Mouse (Mus musculus) kidney, postnatal 4 days (tissue): ENCODE measurements around the gene Cep68.

Source experiments
- DNase-seq, 2 experiments: peaks; one replicate each; pipeline ENCODE4 v3.0.0; 2021; ENCODE audit warnings: mixed read lengths in 2 of 2

Cep68 gene

DNA sequence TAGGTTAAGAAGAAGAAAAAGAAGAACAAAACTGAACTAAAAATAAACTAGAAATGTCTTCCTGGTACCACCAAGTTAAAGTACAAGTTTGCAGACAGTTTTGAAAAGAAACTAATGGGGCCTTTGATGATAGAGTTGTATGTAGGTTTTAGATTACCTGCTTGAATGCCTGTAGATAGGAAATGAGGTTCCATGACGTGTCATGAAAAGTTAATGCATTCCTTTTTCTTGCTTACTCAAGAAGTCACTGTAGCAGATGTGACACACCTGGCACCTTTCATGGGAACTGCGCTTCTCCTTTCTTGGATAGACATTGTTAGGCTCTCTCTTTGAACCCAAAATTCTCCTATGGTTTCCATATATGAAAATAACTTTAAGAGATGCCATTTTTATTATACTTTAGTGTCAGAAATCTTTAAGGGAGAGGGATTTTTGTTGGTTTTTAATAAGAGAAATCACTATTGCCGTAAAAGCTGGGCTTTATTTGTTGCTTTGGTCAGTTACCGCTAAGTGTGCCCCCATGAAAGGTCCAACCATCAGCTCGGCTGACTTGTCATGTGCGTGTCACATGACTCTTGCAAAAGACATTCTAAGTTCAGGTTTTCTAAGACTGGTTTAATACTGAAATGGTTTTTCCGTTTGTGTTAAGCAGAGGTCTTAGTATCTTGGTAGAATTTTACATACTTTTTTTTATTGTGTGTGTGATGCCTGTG, 46.8 kb downstream of the Cep68 start:
- DNase-seq, result peak in 1 of 2 experiments; percentile 21

DNA sequence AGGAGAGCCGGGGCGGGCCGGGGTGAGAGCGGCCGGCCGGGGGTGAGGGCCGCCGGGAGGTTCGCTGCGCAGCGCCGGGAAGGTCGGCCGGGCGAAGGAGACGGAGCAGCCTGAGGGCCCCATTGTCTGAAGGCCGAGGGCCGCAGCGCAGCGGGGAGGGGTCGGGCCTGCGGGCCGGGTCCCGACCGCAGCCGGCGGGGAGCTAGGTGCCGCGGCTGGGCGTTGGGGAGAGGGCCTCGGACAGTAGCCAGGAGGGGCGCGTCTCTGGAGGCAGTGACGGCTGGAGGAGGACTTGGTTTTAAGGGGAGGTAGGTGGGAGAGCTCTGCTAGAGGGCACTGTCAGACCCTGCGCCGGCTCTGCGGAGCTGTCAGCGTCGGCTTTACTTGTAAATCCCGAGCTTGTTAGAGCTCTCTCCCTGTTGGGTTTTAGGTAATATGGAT, 47.5 kb downstream of the Cep68 start:
- peak; percentile 71 to 81 for DNase-seq

DNA sequence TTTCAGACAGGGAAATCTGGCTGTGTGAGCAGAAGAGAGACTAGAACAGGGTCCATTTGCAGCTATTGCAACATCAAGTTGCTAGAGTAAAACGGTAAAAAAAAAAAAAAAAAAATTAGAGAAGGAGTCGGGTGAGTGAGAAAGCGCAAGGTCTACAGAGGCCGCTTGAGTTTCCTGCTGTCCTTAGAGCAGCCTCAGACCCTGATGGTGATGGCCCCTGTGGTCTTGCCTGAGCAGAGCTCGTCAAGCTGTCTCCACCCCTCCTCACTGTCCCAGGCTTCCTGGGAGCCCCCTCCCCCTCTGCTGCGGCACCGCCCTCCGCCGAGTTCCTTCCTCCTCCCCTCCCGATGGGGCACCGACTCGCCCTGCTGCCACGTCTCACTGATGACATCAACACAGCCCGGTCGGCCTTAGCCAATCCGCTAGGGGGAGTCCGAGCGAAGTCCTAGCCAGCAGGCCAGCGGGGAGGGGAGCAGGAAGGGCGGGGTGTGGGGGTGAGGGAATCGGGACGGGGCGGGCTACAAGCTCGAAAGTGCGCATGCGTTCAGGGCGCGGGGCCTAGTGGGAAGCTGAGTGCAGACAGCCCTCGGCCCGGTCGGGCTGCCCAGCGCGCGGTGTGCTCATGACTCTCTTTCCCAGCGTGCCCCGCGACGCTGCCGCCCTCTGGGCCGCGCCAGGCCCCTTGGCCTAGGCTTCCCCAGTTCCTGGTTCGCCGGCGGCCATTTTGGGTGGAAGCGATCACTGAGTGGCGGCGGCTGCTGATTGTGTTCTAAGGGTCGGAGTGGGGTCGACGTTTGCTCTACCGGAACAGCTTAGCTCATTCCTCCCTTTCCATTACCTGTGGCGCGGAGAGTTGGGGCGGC, 48.3 kb downstream of the Cep68 start, which contains the start of gene Rab1a:
Gene Rab1a, plus strand, starts transcription at position 720 of the 863 bp plus-strand sequence.
- DNase-seq, result peak; percentile 100

DNA sequence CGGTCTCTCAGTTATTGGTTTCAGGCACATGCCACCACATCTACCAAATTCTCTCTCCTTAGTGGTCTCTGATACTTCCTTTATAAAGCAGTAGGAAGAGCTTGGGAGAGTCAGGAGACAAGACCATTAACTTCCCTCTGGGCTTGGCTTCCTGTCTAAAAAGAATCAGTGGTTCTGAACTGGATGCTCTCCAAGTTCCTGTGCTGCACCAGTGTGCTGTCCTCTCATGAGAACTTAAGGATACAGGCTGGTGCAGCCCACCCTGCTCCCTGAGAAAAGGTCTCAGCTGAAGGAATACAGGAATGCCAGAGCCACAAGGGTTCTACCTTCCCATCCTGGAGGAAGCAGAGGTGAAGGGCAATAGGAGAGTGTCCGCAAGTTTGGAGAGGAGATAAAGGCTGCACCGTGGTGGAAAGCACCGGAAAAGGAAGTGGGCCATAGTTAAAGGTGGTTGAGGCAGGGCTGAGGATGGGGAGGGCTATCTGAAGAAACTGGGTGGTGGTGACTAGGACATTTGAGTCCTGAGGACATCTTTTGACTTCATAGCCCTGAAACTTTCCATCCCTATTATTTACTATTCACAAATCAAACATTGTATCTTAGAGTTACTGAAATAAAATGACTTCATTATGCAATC, 56.0 kb downstream of the Cep68 start:
- DNase-seq, result no peak

DNA sequence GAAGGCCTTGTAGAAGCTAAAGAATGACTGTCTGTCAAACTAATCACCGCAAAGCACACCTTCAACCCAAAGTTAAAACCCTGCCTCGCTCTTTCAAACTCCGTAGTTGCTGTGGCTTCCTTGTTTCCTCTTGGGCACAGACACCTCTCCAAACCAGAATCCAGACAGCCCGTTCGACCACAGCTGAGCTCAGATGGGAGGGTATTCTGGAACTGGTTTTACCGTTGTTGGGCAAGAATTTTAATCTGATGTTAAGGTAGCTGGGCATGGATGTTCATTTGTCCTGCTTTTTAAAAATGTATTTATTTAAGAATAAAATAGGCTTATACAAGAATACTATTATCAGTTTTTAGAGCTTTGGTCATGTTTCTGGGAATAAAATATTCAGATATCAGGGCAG, 62.0 kb downstream of the Cep68 start:
- no peak for DNase-seq
